Mouse (Mus musculus) heart, postnatal 36 days (tissue): Measurements from ENCODE around the gene Shprh. TPM values are rescaled to one million over a fixed set of nuclear protein-coding genes. Genes with fewer than 3 reads are reported as not detected.
A peak's percentile ranks its signal among the peaks of the same experiment; 100 is the strongest.
"Not testable (repeated sequence)": the region's sequence is repeated elsewhere in the genome, so short reads cannot be mapped to it uniquely, and the experiment has no call there.

Source experiments
- DNase-seq, 2 experiments: peaks; one replicate each; pipeline ENCODE4 v3.0.0; 2021 to 2022
- intact Hi-C: fragments of 180-260 bp; cut with DNase I; formaldehyde crosslinking; loops from one replicate; pipeline ENCODE4 v1.15.1; 2025
- total RNA-seq, 2 experiments: library from RNA; stranded (reverse); gene quantifications; 2 replicates each; pipeline ENCODE4 v1.2.3; 2021

Shprh gene
- total RNA-seq: 10 to 100 TPM; 12.8 to 16.3 TPM

DNA sequence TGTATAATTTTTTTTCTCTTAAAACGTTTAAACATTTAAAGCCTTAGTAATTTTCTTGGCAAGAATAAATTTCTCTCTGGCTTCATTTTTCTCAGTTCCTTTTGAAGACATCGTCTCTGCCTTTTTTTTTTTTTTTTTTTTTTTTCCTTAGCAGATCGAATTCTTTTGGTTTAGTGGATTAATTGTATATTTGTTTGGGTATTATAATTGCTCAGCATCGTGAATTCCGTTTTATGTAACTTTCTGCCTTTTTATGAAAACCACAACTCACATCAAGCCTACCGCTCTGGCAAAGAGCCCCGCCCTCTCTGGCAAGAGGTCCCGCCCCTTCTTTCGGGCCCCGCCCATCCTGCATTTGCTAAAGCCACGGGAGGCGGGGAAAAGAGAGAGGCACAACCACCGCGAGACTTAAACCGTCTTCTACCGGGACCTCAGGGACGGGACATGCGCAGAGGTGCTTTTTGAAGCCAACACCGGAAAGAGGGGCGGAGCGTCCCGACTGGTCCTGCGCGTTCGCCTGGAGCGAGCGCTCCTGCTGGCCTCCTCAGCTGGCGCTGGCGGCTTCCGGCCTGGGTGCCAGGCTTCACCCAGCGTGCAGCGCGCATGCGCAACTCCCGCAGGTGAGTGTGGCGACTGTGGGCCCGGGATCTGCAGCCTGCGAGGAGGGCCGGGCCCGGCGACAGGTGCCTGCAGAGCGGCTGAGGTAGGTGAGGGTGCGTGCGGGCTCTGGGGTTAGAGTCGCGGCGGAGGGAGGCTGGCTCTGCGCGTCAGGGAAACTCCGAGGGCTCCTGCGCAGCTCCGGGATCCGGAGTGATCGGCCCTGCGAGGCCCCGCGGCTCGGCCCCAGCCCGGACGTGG, at the start of gene Shprh:
TSS of gene Shprh (plus strand) at position 544 of the 858 bp plus-strand sequence.
- intact Hi-C loops: loop anchor here (2.0 kb wide), 1 partner anchor 132 kb away; the partner anchor contains the start of gene Fbxo30
- DNase-seq: peak; percentile 96 to 97

DNA sequence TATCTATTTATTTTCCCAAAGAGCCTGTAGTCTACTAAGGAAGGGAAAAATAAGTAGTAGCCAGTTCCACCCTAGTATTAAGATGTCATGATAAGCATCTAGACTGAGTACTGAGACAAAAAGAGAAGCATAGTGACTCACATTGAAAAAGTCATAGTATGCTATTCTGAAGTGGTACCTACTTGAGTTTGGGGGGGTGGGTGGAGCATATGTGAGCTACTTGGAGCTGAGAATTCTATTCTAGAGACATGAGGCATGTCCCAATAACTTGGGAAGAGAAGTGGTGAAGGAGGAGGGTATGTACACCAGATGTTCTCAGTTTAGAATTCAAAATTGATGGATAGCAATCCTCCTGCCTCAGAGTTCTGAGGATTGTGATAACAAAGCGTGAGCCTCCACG, 27.4 kb upstream of the Shprh start:
- intact Hi-C loops: no loop called here
- no peak for DNase-seq

DNA sequence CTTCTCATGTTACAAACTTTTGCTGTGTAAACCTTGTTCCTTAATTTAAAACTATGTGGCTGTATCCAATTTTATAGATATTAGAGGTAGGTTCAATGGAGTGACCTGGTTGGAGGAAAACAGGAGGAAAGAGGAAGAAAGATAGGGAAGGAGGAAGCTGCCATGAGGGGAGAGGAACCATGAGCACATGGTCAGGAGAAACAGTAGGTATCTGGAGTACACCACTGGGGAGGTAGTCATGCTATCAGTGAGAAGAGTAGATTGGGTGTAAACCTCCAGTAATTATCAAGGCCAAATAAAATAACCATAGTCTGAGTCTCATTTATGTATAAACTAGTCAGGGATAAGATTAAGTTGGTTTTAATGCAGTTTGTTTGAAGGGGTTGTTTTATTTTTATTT, 3.6 kb upstream of the Shprh start:
- intact Hi-C loops: no loop called here
- no peak for DNase-seq

DNA sequence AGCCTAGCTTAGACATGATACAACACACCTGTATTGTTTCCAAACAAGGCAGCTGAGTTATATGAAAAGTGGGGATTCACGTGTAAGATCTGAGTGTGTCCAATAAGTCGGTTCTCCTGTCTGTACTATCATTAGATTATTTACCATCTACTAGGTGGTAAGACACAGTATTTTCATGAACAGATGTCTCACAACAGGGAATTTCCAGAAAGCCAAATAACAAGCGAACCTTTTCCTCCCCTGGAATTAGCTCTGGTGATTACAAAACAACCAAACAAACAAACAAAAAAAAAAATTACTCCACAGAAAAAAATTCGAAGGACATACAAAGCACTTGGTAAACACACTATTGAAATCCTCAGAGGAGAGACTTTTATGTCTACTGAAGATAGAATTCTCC, 781 bp upstream of the Shprh start:
- intact Hi-C loops: loop anchor here (2.0 kb wide), 1 partner anchor 132 kb away; the partner anchor contains the start of gene Fbxo30
- DNase-seq: no peak

DNA sequence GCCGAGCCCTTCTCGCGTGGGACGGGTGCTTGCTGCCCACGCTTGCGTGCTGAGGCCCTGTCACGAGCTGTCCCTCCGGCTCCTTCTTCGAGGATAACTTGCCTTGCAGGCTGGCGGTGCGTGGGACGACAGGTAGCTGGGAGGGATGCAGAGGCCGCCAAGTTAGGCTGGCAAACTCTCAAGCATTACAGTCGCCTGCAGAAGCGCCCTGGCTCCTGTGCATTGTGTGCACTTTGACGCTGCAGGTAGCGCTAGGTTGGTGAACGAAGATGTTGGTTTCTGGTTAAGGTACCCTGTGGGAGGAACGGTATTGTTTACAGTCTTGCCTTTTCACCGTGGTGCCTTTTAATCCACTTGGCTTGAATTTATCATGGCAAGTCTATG, 507 bp downstream of the Shprh start:
- no peak for DNase-seq
- intact Hi-C loops: loop anchor here (1.0 to 5.0 kb wide), 3 partner anchors 24 to 193 kb away; partner anchors contain the start of genes Epm2a and Fbxo30

DNA sequence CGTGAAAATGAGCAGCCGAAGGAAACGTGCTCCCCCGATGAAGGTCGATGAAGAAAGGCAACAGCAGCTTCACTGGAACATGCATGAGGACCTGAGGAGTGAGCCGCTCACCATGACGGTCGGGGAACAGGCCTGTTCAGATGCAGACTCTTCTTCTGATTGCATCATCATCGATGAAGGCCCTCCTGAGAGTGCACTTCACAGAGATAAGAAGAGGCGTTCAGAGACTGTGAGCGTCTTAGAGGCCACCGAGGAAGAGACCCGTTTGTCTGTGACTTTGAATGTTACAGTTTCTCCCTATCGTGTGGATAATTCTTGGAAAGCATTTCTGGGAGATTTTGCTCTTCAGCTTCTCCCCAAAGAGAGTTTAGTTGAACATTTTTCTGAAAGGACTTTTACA, 2.4 kb downstream of the Shprh start:
- no peak for DNase-seq
- intact Hi-C loops: loop anchor here (5.0 kb wide), 1 partner anchor 191 kb away; the partner anchor contains the start of gene Epm2a

DNA sequence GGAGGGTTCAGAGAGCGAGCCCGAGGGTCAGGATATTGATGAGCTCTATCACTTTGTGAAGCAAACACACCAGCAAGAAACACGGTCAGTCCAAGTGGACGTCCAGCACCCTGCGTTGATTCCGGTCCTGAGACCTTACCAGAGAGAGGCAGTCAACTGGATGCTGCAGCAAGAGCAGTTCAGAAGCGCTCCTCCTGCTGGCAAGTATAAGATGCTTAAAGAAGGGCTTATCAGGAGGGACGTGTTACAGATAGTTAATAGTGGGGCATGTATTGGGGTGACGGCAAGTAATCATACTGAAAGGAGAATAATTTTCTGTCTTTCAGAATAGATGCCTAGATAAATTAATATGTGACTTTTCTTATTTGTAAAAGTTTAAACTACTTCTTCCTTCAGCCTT, 7.8 kb downstream of the Shprh start:
- intact Hi-C loops: no loop called here
- DNase-seq: no peak

DNA sequence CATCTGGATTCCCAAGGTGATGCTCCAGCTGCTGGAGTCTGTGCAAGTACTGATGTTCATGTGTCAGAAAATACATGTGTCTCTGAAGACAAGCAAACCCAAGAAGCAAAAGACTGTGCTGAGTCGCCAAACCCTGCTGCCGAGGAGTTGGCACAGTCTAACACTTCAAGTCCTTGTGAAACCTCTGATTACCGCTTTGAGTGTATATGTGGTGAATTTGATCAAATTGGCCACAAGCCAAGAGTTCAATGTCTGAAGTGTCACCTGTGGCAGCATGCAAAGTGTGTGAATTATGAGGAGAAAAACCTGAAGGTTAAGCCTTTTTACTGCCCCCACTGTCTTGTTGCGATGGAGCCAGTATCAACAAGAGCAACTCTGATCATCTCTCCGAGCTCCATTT, 15.3 kb downstream of the Shprh start:
- intact Hi-C loops: no loop called here

DNA sequence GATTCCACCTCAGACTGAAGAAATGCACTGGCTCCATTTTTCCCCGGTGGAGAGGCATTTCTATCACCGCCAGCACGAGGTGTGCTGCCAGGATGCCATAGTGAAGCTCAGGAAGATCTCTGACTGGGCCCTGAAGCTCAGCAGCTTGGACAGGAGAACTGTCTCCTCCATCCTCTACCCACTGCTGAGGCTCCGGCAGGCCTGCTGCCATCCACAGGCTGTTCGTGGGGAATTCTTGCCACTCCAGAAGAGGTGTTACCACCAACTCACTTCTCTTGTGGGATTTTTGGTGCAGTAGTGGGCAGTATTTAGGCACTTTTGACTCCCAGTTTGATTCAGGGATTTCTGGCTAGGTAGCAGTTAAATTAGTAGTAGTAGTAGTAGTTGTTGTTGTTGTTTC, 21.0 kb downstream of the Shprh start:
- intact Hi-C loops: no loop called here
- no peak for DNase-seq

More for the DNA sequence above, 15.3 kb downstream of the Shprh start:
- DNase-seq: no peak

DNA sequence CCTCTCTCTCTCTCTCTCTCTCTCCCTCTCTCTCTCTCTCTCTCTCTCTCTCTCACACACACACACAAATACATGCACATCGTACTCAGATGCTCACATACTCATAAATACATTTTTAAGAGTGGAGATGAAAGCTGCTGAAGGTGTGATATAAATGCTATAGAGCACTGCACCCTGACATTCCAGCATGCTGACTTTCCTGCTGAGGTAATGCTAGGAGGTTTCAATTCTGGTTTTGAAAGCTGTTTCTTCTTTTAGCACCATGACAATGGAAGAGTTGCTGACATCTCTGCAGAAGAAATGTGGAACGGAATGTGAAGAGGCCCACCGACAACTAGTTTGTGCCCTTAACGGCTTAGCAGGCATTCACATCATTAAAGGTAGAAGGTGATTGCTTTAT, 22.4 kb downstream of the Shprh start:
- no peak for DNase-seq
- intact Hi-C loops: no loop called here

DNA sequence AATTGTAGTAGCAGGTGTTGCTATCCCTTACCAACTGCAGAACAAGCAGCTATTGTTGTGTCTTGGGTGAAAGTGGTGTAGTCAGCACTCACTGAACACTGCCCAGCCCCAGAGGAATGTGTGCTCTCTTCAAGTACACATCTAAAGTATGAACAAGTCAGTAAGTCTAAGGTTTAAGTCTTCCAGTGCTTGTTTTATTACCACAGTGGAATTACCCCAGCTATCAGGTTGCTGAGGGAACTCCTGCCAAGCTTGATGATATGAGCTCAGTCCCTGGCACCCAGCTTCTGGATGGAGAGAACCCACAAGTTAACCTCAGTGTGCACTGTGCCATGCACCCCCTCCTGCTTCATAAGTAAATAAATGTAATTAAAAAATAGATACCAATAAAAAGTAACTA, 23.3 kb downstream of the Shprh start:
- intact Hi-C loops: no loop called here

DNA sequence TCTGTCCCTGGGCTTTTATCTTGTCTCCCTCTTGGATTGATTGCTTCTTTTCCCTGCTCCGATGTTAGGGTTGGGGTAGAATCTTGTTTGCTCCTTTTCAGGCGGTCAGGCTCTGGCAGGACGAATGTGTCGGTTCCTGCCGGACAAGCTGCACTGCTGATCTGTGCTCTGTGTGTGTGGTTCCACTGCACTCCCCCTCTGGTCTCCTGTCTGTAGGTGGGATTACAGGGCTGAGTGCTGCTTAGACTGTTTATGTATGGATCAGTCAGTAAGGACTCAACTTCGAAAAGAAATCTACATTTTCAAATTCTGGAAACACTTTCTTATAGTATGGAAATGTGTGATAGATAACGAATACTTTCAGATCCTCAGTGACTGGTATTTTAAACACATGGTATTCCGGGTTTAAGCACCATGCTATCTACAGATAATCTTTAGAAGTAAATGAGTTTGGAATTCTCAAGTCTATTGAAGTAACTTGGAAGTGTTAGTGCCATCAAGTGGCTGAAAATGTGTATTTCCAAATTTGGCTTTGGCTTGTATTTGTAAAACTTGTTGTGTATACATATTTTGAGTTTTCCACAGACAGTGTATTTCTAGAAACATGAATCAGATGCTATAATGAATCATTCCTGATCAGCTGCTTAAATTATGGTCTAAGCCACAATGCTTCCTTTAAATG, 26.7 kb downstream of the Shprh start:
- intact Hi-C loops: loop anchor here (5.0 kb wide), 1 partner anchor 769 kb away; no protein-coding TSS in a partner anchor

More for the DNA sequence above, 23.3 kb downstream of the Shprh start:
- DNase-seq: no peak

DNA sequence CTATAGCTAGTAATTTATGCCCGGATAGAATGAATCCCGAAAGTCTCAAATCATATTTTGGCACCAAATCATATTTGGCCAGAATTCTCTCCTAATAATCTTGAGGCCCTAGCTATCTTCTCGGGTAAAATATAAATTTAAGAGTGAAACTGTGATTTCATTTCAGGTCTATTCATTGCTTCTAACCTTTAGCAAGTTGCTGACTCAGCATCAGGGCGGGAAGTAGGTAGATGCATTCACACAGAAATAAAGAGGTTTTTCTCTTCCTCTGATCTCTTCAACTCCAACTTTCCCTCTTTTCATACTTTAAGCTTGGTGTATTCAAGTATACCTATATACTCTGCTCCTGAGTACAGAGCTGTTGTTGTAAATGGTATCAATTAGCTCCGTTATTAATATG, 30.9 kb downstream of the Shprh start:
- intact Hi-C loops: no loop called here
- DNase-seq: no peak

More for the DNA sequence above, 26.7 kb downstream of the Shprh start:
- DNase-seq: no peak

DNA sequence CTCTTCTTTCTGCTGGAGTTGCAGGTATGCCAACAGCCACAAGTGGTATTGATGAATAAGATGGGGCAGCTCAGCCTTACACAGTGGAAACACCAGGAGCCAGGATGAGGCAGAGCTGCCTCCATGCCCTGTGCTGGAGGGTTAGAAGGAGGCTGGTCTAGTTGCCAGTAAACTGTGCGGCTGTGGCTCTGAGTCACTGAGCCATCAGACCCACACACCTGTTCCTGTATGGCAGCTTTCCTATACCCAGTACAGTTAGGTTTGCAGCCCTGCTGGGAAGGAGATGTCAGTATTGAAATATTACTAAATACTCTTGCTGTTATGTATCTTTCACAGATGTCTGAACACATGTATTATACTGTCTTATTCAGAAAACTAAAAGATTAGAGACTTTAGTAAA, 48.1 kb downstream of the Shprh start:
- no peak for DNase-seq
- intact Hi-C loops: loop anchor here (5.0 kb wide), 1 partner anchor 85 kb away; the partner anchor contains the start of gene Fbxo30

DNA sequence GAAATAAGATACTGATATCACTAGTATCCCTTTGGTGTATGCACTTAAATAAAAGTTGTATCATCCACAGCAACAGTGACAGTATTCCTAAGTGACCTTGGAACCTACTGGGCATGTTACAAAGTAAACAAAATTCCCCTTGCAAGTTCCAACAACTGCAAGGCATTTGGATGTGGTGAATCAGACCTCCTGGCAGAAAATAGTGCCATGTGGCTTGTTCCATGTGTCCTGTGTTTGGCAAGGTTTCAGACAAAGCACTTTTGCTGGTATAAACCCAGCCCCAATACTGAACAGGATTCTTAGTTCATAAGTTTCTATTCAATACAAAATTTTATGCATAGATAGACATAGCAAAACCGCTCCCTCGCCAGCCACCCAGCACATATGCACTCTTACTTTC, 49.1 kb downstream of the Shprh start:
- peak in 1 of 2 experiments; percentile 24 for DNase-seq
- intact Hi-C loops: loop anchor here (5.0 kb wide), 1 partner anchor 84 kb away; the partner anchor contains the start of gene Fbxo30

DNA sequence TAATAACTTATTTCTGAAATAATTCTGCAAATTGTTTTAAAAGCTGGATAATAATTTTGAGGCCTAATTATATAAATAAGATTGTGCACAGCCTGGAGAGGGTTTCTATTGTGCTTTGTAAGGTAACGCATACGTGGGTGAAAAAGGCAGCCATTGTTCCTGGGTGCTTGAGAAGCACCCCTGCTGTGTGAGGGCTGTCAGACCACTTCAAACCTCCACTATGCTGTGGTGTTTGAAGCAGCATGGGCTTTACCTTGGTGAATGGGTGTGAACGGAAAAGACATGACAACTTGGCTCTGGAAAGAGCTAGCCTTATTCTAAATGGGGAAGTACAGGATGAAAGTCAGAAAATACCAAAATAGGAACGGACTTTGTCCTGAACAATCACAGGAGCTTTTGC, 50.8 kb downstream of the Shprh start:
- intact Hi-C loops: loop anchor here (5.0 kb wide), 1 partner anchor 82 kb away; the partner anchor contains the start of gene Fbxo30
- no peak for DNase-seq

DNA sequence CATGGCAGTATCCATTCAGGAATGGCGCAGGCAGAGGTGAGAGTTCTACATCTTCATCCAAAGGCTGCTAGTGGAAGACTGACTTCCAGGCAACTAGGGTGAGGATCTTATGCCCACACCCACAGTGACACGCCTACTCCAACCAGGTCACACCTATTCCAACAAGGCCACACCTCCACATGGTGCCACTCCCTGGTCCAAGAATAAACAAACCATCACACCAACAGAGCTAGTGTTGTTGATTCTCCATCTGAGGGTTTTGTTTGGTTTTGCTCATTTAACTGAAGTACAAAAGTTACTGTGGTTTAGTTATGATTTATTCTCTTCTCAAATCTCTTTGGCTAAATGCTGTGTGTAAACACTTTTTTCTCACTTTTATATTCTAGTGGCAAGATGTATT, 56.7 kb downstream of the Shprh start:
- DNase-seq, intact Hi-C loops: not testable (repeated sequence)

DNA sequence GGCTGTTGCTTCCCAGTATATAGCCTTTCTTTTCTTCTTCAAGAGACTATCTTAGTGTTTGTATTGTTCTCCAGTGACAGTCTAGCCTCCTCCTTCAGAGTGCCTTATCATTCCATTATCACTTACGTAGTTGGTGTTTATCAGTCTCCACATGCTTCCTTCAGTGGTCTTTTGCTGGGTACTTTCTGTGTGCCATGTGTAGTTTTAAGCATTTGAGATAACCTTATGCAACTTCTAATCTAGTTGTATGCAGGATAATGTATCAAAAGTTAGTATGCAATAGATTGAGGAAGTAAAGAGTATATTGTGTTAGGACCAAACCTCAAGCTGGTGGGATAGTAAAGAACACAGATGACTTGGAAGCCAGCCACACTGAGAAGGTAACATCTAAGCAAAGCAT, 59.4 kb downstream of the Shprh start:
- intact Hi-C loops: no loop called here
- DNase-seq: no peak

DNA sequence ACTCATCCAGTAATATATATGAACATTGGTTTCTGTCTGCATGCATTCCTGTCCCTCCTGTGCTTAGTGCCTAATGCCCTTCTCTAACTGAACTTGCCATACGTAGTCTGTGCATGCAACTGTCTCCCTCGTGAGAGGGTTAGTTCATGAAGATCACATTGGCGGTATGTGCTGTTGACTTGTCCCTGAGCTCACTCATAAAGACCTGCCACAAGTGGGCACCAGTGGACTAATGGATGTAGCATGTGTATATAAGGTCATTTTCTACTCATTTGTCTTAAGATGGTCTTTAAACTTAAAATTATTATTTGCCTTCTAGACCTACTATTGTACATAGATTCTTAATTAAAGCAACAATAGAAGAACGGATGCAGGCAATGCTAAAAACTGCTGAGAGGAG, 62.8 kb downstream of the Shprh start:
- intact Hi-C loops: loop anchor here (5.0 to 10.0 kb wide), 2 partner anchors 70 to 133 kb away; partner anchors contain the start of genes Epm2a and Fbxo30
- DNase-seq: no peak

DNA sequence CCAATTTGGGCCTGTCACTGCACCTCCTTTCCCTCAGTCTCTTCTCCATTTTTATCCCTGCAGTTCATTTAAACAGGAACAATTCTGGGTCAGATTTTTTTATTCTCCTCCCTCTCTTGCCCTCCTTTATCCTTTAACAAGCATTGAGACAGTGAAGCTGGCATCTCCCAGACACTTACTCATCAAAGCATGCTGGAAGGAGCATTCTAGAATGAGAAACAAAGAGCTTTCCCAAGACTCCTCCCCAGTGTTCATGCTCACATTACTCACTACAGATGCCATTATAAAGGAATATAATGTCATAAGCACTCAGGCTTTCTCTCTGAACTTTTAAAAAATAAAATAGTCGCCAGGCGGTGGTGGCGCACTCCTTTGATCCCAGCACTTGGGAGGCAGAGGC, 77.2 kb downstream of the Shprh start:
- intact Hi-C loops: no loop called here
- no peak for DNase-seq

DNA sequence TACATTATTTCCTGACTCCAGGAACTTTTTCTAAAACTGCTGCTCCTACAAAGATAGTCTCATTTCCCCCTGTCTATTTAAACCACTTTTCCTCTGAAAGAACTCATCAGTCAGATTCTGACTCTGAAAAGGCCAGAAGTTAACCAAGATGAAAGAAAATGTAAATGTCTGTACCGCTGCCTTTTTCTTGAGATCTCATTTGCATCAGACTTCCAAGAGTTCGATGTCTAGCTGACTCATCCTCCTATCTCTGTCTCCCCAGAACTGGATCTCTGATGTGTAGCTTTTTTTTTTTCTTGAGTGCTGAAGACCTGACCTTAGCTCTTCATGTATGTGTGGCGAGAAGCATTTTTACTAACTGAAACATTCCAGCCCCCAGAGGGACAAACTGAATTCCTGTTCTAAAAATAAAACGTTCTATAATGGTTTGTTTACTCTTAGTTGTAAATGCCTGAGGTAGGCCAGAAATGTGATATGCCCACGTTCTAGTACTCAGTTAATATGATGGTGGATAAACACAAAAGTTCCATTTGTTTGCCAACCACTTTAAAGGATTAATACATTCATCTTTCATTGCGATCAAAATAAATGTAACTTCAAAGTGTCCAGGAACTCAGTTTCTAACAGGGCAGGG, 80.4 kb downstream of the Shprh start:
- no peak for DNase-seq
- intact Hi-C loops: no loop called here
